Mouse (Mus musculus) heart, embryonic 10.5 days (tissue): Measurements from ENCODE around the gene St5. TPM values are rescaled to one million over a fixed set of nuclear protein-coding genes. Genes with fewer than 3 reads are reported as not detected.

Experiments used
- DNase-seq: peaks from one replicate; pipeline ENCODE4 v3.0.0-alpha.2; 2017; ENCODE audit warnings: low spot score
- H3K27ac ChIP-seq: fragments of 300-500 bp; sonication (generic); 2 replicates; pipeline ENCODE4 v1.5.1; 2016; ENCODE audit warnings: mild to moderate bottlenecking
- H3K27me3 ChIP-seq: fragments of 300-500 bp; sonication (generic); 2 replicates; pipeline ENCODE4 v1.6.1; 2016; ENCODE audit warnings: mild to moderate bottlenecking; ENCODE audit not compliant: poor library complexity, insufficient read depth, severe bottlenecking
- H3K36me3 ChIP-seq: fragments of 300-500 bp; sonication (generic); 2 replicates; pipeline ENCODE4 v1.6.1; 2016; ENCODE audit warnings: mild to moderate bottlenecking, moderate library complexity
- H3K4me1 ChIP-seq: fragments of 300-500 bp; sonication (generic); 2 replicates; pipeline ENCODE4 v1.6.1; 2016; ENCODE audit warnings: mild to moderate bottlenecking
- H3K4me3 ChIP-seq: fragments of 300-500 bp; sonication (generic); 2 replicates; pipeline ENCODE4 v1.5.1; 2016; ENCODE audit warnings: mild to moderate bottlenecking, moderate library complexity
- H3K9me3 ChIP-seq: fragments of 300-500 bp; sonication (generic); 2 replicates; pipeline ENCODE4 v1.6.1; 2016; ENCODE audit warnings: mild to moderate bottlenecking, moderate library complexity
- WGBS: fragments of 180-500 bp; shearing (Covaris S2); methylation state at CpG from one replicate; pipeline ENCODE4 v1.1.7; 2016; 5-methylcytosine and 5-hydroxymethylcytosine counted together
- polyA plus RNA-seq: library from polyadenylated mRNA; unstranded; fragments of >200 nt; fragmentation: Nextera tagmentation; extraction: Ambion mirVana; gene quantifications from 2 replicates; pipeline ENCODE4 v1.2.1, GENCODE M21; 2016

Gene St5
- polyA plus RNA-seq, 1 experiment from 2014 or later, result 39.9 TPM

DNA sequence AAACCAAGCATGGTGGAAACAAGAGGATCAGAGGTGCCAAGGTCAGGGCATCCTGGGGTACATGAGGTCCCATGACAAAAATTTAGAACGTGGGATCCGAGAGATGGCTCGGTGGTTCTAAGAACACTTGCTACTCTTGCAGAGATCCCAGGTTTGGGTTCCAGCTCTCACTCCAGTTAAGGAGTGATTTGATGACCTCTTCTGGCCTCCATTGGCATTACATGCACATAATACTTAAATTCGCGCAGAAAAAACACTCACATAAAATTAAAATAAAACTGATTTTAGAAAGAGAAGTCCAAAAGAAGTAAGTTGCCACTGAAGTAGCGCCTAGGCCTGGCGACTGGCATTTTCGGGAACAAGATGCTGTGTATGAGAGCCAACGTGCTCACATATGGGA is 15.9 kb upstream of the St5 start:
- H3K27ac ChIP-seq, result no peak overlapping the region
- no peak overlapping the region for H3K4me3 ChIP-seq
- no peaks in the 10 kb centered on the region for H3K4me1 ChIP-seq
- no peaks in the 10 kb centered on the region for H3K36me3 ChIP-seq
- H3K27me3 ChIP-seq, result peaks cover 5% of the 10 kb centered on the region; the same call in 1 of the 2 replicates
- WGBS, result 66% methylated on average over 9 of the region's 9 CpGs
- DNase-seq, result no peak
- no peaks in the 10 kb centered on the region for H3K9me3 ChIP-seq

- Histone ChIP-seq H3K27me3 (peaks cover 5% of the 10 kb centered on the region; the same call in 1 of the 2 replicates), H3K27ac (no peak overlapping the region), H3K36me3 (peaks cover 33% of the 10 kb centered on the region), H3K4me3 (no peak overlapping the region), H3K9me3 (no peaks in the 10 kb centered on the region), H3K4me1 (peaks cover 21% of the 10 kb centered on the region)
- DNase-seq, result no peak
- 88% methylated on average over 2 of the region's 2 CpGs for WGBS
Observed at GRCm38 (mm10) chr7:109713434-109713982, 10.1 kb upstream of the St5 start.

DNA sequence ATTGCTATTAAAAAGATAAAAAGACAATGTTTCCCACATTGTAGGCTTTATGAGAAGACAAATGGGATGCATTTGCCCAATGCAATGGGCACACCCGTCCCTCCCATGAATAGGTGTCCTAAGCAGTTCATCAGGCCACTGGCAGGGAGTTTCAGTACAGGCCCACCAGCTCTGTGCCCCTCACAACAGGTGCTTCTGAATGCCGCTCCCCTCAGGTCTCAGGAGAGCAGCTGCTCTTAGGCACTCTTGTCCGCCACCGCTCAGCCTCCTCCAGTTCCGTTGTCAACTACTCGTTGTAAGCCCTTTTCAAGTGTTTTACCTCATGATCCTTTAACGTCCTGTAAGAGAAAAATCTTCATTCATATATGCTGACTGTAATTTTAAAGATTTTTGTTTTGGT is 8.8 kb upstream of the St5 start:
- Histone ChIP-seq H3K4me3 (no peak overlapping the region), H3K9me3 (no peaks in the 10 kb centered on the region), H3K36me3 (peaks cover 33% of the 10 kb centered on the region), H3K27me3 (peaks cover 5% of the 10 kb centered on the region; the same call in 1 of the 2 replicates), H3K4me1 (peaks cover 34% of the 10 kb centered on the region), H3K27ac (no peak overlapping the region)
- no peak for DNase-seq
- 88% methylated on average over 7 of the region's 7 CpGs for WGBS

- WGBS, result 27% methylated on average over 1 of the region's 1 CpGs
- H3K4me3 ChIP-seq, result no peak overlapping the region
- H3K27me3 ChIP-seq, result no peaks in the 10 kb centered on the region
- DNase-seq, result no peak
- H3K36me3 ChIP-seq, result peaks cover 33% of the 10 kb centered on the region
- peak overlapping the region; percentile 60 for H3K27ac ChIP-seq
- peaks cover 39% of the 10 kb centered on the region for H3K4me1 ChIP-seq
- H3K9me3 ChIP-seq, result no peaks in the 10 kb centered on the region
Observed at GRCm38 (mm10) chr7:109710069-109710468, 6.7 kb upstream of the St5 start.

DNA sequence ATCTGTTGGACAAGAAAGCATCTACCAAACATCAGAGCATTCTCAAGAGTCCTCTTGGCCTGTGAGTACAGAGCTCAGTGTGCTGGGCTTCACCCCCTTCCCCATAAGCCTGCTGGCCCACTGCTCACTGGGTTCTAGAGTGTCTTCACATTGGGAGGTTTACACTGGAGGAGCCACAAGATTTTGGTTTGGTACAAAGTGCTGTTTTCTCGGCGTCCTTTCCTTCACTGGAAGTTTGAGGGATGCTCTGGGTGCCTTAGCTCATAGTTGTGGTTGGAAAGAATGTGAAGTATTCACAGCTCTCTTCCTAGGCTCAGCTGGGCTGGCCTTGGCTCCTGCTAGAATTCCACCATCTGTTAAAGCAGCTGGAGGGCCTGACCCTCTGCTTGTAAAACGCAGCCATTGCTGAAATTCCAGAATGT is 5.6 kb upstream of the St5 start:
- H3K4me3 ChIP-seq, result no peak overlapping the region
- peak; percentile 79 for DNase-seq
- 20% methylated on average over 3 of the region's 3 CpGs for WGBS
- peaks cover 33% of the 10 kb centered on the region for H3K36me3 ChIP-seq
- H3K27me3 ChIP-seq, result no peaks in the 10 kb centered on the region
- H3K27ac ChIP-seq, result peak overlapping the region; percentile 60
- H3K4me1 ChIP-seq, result peaks cover 42% of the 10 kb centered on the region
- H3K9me3 ChIP-seq, result no peaks in the 10 kb centered on the region

DNA sequence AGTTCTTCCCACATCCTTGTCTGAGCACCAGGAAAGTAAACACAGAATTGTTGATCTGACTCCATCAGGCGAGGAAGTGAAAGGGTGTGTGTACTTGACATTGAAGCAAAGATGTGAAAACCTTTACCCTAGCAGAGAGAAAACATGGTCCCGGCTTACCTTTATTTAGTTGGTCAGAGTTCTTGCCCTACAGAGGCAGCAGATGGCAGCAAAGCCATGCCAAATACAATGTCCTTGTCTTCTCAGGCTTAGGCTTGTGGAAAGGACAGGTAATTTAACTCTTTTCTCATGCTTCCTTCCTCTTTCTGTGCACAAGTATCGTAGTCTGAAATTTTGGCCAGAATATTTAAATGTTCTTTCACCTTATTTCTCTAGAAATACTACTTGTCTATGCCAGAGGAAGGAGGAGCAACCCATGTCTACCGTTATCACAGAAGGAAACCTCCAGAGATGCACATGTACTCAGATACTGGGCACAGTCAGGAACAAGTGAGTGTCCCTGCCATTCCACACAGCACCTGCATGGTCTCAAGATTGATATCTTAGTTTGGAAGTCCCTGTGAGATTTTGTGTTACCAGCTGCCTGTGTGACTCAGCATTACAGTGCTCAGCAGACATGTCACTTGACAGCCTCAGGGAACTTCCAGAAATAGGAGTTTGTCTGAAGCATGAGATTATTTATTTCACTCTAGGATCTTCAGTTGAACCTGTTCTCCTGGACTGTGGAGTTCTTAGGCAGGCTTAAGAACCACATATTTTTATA is 3.8 kb upstream of the St5 start:
- H3K4me3 ChIP-seq, result no peak overlapping the region
- no peaks in the 10 kb centered on the region for H3K9me3 ChIP-seq
- 0 out of 2 replicates have a peak overlapping the region, but pooled peaks have one; percentile 12 for H3K27ac ChIP-seq
- peaks cover 25% of the 10 kb centered on the region for H3K36me3 ChIP-seq
- no peaks in the 10 kb centered on the region for H3K27me3 ChIP-seq
- 45% methylated on average over 4 of the region's 4 CpGs for WGBS
- DNase-seq, result no peak
- peaks cover 53% of the 10 kb centered on the region for H3K4me1 ChIP-seq

DNA sequence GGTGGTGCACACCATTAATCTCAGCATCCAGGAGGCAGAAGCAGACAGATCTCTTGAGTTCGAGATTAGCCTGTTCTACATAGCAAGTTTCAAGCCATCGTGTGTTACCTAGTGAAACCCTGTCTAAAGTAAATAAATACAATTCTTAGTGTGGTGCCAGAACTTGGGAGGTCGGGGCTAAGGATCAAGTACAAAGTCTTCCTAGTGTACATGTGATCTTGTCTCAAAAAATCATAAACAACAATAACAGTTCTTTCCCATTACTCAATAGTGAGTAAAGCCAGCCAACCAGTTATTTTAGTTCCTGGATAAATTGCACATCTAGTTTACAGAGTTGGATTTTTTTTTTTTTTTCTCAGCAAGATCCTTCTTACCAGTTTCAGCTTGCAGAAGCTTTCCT is 1.1 kb upstream of the St5 start:
- peak overlapping the region; percentile 90 for H3K27ac ChIP-seq

GRCm38 (mm10) chr7:109704016-109704377 is 592 bp upstream of the St5 start:
- 2% methylated on average over 17 of the region's 17 CpGs for whole genome bisulfite sequencing
- Histone ChIP-seq H3K4me3 (peak overlapping the region; percentile 73), H3K27ac (peak overlapping the region; percentile 90), H3K9me3 (no peaks in the 10 kb centered on the region), H3K4me1 (peaks cover 37% of the 10 kb centered on the region), H3K36me3 (no peaks in the 10 kb centered on the region), H3K27me3 (no peaks in the 10 kb centered on the region)
- no peak for DNase-seq

More for the DNA sequence above, 1.1 kb upstream of the St5 start:
- Histone ChIP-seq H3K9me3 (no peaks in the 10 kb centered on the region), H3K36me3 (no peaks in the 10 kb centered on the region), H3K4me1 (peaks cover 40% of the 10 kb centered on the region), H3K4me3 (peak overlapping the region; percentile 73), H3K27me3 (no peaks in the 10 kb centered on the region)
- DNase-seq, result no peak
- WGBS, result 53% methylated on average over 3 of the region's 3 CpGs

DNA sequence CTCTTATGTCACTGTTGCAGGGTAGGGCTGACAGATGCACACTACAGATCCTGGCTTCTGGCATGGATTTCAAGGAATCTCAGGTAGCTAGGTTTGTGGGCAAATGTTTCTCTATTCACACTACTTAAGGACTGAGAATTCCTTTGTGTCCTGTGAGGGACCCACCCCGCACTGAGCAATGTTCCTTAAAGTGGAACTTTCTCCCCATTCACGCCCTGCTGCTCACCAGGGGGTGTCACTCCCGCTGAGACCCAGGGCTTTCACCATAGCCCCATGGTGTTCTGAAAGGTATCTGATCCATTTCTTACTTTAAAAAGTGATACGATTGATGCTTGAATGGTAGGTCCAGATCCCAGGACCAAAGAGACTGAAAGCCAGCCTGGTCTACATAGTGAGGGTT is 684 bp downstream of the St5 start:
- peak overlapping the region; percentile 73 for H3K4me3 ChIP-seq
- H3K36me3 ChIP-seq, result no peaks in the 10 kb centered on the region
- DNase-seq, result no peak
- no peaks in the 10 kb centered on the region for H3K27me3 ChIP-seq
- H3K9me3 ChIP-seq, result no peaks in the 10 kb centered on the region
- no peak overlapping the region for H3K27ac ChIP-seq
- H3K4me1 ChIP-seq, result peaks cover 24% of the 10 kb centered on the region; the same call in 1 of the 2 replicates
- WGBS, result 34% methylated on average over 4 of the region's 4 CpGs

- peaks cover 14% of the 10 kb centered on the region; the same call in 1 of the 2 replicates for H3K4me1 ChIP-seq
- no peaks in the 10 kb centered on the region for H3K27me3 ChIP-seq
Observed at GRCm38 (mm10) chr7:109700213-109700612, 3.2 kb downstream of the St5 start.

DNA sequence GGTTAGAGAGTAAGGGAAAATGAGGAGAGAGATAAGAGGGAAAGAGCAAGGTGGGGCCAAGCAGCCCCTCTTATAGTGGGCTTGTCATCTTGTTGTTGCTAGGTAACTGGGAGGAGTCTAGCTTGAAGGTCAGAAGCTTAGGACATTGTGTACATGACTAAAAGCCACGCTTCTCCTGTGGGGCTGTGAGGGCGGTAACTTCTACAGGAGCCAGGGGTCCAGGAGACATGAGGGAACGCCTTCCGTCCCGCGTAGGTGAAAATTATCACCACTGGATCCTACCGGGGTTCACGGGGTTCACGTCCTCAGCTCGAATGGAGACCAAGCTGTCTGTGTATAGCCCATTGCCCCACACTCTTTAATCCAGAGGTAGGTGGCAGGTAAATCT is 8.1 kb downstream of the St5 start:
- Histone ChIP-seq H3K9me3 (no peaks in the 10 kb centered on the region), H3K27ac (peak overlapping the region; percentile 31; the same call in 1 of the 2 replicates), H3K36me3 (no peaks in the 10 kb centered on the region), H3K4me3 (no peak overlapping the region), H3K4me1 (0 out of 2 replicates have a peak, but pooled peaks cover 4% of the 10 kb centered on the region), H3K27me3 (no peaks in the 10 kb centered on the region)
- DNase-seq, result no peak
- WGBS, result 81% methylated on average over 10 of the region's 10 CpGs

More at GRCm38 (mm10) chr7:109700213-109700612, 3.2 kb downstream of the St5 start:
- no peak for DNase-seq
- Histone ChIP-seq H3K4me3 (no peak overlapping the region), H3K36me3 (no peaks in the 10 kb centered on the region), H3K27ac (no peak overlapping the region), H3K9me3 (no peaks in the 10 kb centered on the region)

- no peak overlapping the region for H3K4me3 ChIP-seq
- H3K27me3 ChIP-seq, result no peaks in the 10 kb centered on the region
- no peak overlapping the region for H3K27ac ChIP-seq
- 0 out of 2 replicates have a peak, but pooled peaks cover 4% of the 10 kb centered on the region for H3K4me1 ChIP-seq
- H3K36me3 ChIP-seq, result no peaks in the 10 kb centered on the region
- no peak for DNase-seq
- no peaks in the 10 kb centered on the region for H3K9me3 ChIP-seq
- WGBS, result 80% methylated on average over 13 of the region's 13 CpGs
Observed at GRCm38 (mm10) chr7:109694576-109695338, 8.6 kb downstream of the St5 start.

DNA sequence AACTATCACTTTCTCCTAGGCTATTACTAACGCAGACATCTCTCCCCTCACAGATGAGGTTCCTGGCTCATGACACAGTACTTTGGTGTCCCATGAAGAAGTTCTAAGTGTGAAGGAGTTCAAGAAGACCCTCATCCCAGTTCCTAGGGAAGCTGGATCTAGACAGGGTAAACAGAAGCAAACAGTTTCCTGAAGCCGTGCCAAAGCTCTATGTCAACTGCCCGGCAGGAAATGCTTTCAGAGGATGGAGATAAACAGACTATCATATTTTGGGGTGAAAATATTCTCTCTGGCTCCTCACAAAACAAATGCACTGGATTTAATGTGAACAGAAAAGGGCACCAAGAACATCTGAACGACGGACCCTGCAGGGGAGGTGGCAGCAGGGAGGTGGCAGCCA is 12.4 kb downstream of the St5 start:
- 85% methylated on average over 5 of the region's 5 CpGs for WGBS
- Histone ChIP-seq H3K4me3 (no peak overlapping the region), H3K4me1 (peaks cover 14% of the 10 kb centered on the region), H3K27ac (no peak overlapping the region), H3K9me3 (no peaks in the 10 kb centered on the region), H3K27me3 (no peaks in the 10 kb centered on the region), H3K36me3 (no peaks in the 10 kb centered on the region)
- no peak for DNase-seq
